Mouse (Mus musculus) lung, embryonic 16.5 days (tissue): ENCODE measurements around the gene Cdc25b. TPM values are rescaled to one million over a fixed set of nuclear protein-coding genes. Genes with fewer than 3 reads are reported as not detected.

ENCODE experiments used
- ATAC-seq: fragments of 200-750 bp; cut with Nextera tagmentation; 2 replicates; pipeline ENCODE4 v1.8.0; 2017; ENCODE audit warnings: low read depth, mild to moderate bottlenecking, moderate library complexity
- H3K27ac ChIP-seq: fragments of 300-500 bp; sonication (generic); 2 replicates; pipeline ENCODE4 v1.5.1; 2014; ENCODE audit warnings: mild to moderate bottlenecking, control low read depth, low read length
- H3K27me3 ChIP-seq: fragments of 300-500 bp; sonication (generic); 2 replicates; pipeline ENCODE4 v1.6.1; 2014; ENCODE audit warnings: low read depth, low read length, mixed read lengths; ENCODE audit not compliant: control insufficient read depth, insufficient read depth
- H3K36me3 ChIP-seq: fragments of 300-500 bp; sonication (generic); 2 replicates; pipeline ENCODE4 v1.6.1; 2014; ENCODE audit warnings: low read length; ENCODE audit not compliant: control insufficient read depth, insufficient read depth
- H3K4me1 ChIP-seq: fragments of 300-500 bp; sonication (generic); replicated peaks from 2 replicates; pipeline ENCODE4 v1.6.1; 2014; ENCODE audit warnings: low read length, mixed read lengths; ENCODE audit not compliant: control insufficient read depth, insufficient read depth
- H3K4me2 ChIP-seq: fragments of 300-500 bp; sonication (generic); 2 replicates; pipeline ENCODE4 v1.6.1; 2014; ENCODE audit warnings: low read depth, low read length, control low read depth
- H3K4me3 ChIP-seq: fragments of 300-500 bp; sonication (generic); 2 replicates; pipeline ENCODE4 v1.5.1; 2014; ENCODE audit warnings: mild to moderate bottlenecking, low read length, control low read depth
- H3K9ac ChIP-seq: fragments of 300-500 bp; sonication (generic); 2 replicates; pipeline ENCODE4 v1.6.1; 2014; ENCODE audit warnings: low read length, control low read depth
- H3K9me3 ChIP-seq: fragments of 300-500 bp; sonication (generic); 2 replicates; pipeline ENCODE4 v1.6.1; 2016; ENCODE audit warnings: low read length; ENCODE audit not compliant: control insufficient read depth
- WGBS: fragments of 180-500 bp; shearing (Covaris S2); extraction: QIAGEN DNeasy Blood & Tissue Kit; methylation state at CpG from one replicate; pipeline ENCODE4 v1.1.7; 2014; 5-methylcytosine and 5-hydroxymethylcytosine counted together
- polyA plus RNA-seq: library from polyadenylated mRNA; unstranded; fragments of >200 nt; fragmentation: Nextera tagmentation; extraction: Ambion mirVana; gene quantifications from 2 replicates; pipeline ENCODE4 v1.2.1, GENCODE M21; 2015

Gene Cdc25b
- polyA plus RNA-seq, 1 experiment from 2014 or later: 61.0 TPM

DNA sequence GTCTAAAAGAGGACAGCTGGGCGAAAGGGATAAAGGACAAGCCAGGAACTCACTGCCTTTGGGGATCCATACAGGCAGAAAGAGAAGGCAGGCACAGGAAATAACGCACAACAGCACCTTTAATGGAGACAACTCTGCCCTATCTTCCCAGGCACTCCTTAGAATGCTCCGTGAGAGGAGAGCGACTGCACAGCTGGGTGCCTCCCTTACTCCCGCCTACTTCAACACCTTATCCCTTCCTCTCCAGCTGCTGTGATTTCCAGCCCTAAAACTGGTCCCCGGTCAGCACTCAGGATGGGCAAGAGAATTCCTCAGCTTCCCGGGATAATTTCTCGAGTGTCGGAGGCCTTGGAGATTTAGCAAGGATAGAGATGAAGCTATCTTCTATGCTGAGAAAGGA, 15.8 kb upstream of the Cdc25b start:
- no peak overlapping the region for H3K27ac ChIP-seq
- 24% methylated on average over 9 of the region's 9 CpGs for WGBS
- peaks cover 26% of the 10 kb centered on the region for H3K27me3 ChIP-seq
- peaks cover 20% of the 10 kb centered on the region for H3K4me1 ChIP-seq
- H3K4me2 ChIP-seq: peak overlapping the region; percentile 49; the same call in 1 of the 2 replicates
- no peak for ATAC-seq
- peaks cover under 1% of the 10 kb centered on the region; the same call in 1 of the 2 replicates for H3K36me3 ChIP-seq
- peak overlapping the region; percentile 54 for H3K9ac ChIP-seq
- H3K4me3 ChIP-seq: peak overlapping the region; percentile 28
- no peaks in the 10 kb centered on the region for H3K9me3 ChIP-seq

DNA sequence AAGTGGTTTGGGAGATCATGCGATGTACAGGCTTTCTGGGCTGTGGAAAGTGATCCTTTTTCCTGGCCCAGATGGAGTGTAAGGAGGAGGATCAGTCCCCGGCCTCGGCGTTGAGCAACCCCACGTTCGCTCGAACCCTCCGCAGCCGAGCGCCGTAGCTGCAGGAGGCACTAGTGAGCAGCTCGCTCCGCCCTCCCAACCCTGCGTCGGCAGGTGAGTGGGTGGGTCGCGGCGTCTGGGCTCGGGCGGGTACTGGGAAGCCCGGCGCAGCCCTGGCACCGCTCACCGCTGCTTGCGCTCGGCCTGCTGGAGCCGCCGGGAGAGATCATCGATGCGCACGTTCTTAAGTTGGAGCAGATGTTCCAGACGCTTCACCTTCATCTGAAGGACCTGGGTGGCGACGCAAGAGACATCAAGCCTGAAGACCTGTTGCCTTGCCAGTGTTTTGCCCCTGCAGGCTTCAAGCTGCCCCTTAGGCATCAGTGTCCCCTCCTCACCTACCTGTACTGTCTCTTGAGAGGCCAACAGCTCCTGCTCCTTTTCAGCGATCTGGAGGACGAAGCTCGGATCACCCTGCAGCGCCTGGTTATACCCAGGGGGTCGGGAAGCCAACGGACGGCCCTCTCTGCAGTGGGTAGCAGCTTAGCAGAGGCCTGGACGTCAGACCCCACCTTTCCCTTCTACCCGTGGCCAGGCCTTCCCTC, 15.2 kb upstream of the Cdc25b start:
- Histone ChIP-seq H3K36me3 (peaks cover 2% of the 10 kb centered on the region; the same call in 1 of the 2 replicates), H3K4me3 (peak overlapping the region; percentile 28), H3K4me2 (peak overlapping the region; percentile 49), H3K27me3 (peaks cover 26% of the 10 kb centered on the region), H3K4me1 (peaks cover 26% of the 10 kb centered on the region), H3K27ac (no peak overlapping the region), H3K9me3 (no peaks in the 10 kb centered on the region), H3K9ac (peak overlapping the region; percentile 54)
- peak; percentile 51 for ATAC-seq
- WGBS: 8% methylated on average over 43 of the region's 43 CpGs

DNA sequence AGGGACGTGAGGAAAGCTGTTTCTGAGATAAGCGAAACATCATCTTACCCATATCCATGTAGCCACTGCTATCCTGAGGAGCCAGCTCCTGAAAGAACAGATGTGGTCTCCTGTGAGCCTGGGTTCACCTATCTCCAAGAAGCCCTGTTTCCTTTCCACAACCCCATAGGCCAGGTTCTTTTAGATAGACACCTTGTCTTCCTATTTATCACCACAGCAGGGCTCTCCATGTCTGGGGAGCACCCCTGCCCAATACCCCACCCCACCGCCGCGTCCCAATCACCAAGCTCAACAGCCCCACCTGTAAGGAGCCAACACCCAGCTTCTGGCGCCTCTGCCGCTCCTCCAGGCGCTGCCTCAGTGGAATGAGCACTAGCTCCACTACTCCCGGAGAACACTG, 14.4 kb upstream of the Cdc25b start:
- Histone ChIP-seq H3K36me3 (peaks cover 4% of the 10 kb centered on the region), H3K9ac (no peak overlapping the region), H3K9me3 (no peaks in the 10 kb centered on the region), H3K27me3 (peaks cover 26% of the 10 kb centered on the region), H3K4me2 (no peak overlapping the region), H3K27ac (no peak overlapping the region), H3K4me1 (peaks cover 31% of the 10 kb centered on the region), H3K4me3 (no peak overlapping the region)
- WGBS: 53% methylated on average over 9 of the region's 9 CpGs
- no peak for ATAC-seq

DNA sequence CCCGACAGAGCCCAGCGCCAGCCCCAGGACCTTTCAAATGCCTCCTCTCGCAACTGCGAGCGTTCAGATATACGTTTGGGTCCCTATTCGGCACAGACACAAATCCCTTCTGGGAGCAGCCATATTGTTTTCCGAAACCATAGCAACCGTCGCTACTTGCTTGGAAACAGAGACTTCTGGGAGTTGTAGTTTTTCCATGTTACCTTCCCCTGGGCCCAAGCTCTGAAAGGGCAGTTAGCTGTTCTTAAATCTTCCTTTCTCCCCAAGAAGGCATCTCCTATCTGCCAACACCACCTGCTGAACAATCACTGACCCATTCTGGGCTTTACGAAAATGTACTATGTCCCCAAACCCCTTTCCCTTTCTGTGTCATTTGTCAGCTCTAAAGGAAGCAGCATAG, 12.0 kb upstream of the Cdc25b start:
- peaks cover 48% of the 10 kb centered on the region for H3K4me1 ChIP-seq
- H3K4me3 ChIP-seq: peak overlapping the region; percentile 49
- peak overlapping the region; percentile 70 for H3K4me2 ChIP-seq
- H3K9me3 ChIP-seq: no peaks in the 10 kb centered on the region
- no peak overlapping the region for H3K27ac ChIP-seq
- H3K36me3 ChIP-seq: peaks cover 4% of the 10 kb centered on the region
- peak overlapping the region; percentile 40; the same call in 1 of the 2 replicates for H3K9ac ChIP-seq
- peaks cover 26% of the 10 kb centered on the region for H3K27me3 ChIP-seq
- WGBS: 5% methylated on average over 11 of the region's 11 CpGs
- ATAC-seq: 0 out of 2 replicates have a peak, but pooled peaks have one; percentile 14

DNA sequence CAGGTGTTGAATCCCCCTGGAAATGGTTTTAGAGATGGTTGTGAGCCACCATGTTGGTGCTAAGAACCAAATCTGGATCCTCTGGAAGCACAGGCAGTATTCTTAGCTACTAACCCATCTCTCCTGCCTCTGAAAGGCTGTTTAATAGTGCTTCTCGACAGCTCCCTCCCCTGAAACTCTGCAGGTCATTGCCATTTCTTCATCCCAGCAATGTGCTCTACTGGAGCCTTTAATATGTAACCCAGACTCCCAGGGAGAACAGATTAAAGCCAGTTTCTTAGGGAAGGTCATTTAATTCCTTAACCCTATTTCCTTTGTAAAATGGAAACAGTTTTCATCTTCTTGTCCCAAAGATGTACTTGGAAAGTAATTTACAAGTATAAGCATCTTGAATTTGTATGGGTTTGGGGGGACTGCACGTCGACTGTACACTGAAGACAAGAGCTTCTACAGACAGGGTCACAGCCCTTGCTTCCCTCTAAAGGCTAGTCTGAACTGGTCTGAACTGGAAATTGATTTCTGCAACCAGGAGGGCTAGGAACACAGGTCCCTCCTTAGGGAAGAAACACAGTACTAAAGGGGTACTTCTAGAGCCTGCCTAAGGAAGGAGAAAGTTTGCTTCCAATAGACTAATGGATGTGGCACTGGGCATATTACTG, 11.3 kb upstream of the Cdc25b start:
- H3K4me2 ChIP-seq: no peak overlapping the region
- H3K4me1 ChIP-seq: peaks cover 48% of the 10 kb centered on the region
- ATAC-seq: no peak

DNA sequence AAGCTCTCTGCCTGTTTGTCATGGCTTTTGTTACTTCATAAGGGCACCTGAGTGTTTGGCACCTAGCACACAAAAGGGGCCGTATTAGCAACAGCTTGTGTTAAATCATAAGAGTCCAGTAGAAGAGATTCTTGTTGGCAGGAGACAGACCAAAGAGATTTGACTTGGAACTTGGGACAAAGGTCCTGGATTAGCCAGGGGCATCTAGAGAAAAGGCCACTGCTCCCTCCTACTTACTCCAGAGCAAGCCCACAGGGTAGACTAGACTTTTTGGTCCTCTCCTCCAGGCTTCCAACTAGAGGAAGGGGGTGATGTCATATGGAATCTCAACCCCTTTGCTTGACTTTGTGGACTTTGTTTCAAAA, 10.8 kb upstream of the Cdc25b start:
- peaks cover 48% of the 10 kb centered on the region for H3K4me1 ChIP-seq
- 69% methylated on average over 1 of the region's 1 CpGs for WGBS
- H3K9me3 ChIP-seq: no peaks in the 10 kb centered on the region
- H3K27me3 ChIP-seq: peaks cover 20% of the 10 kb centered on the region
- ATAC-seq: no peak
- no peak overlapping the region for H3K4me3 ChIP-seq
- H3K9ac ChIP-seq: 0 out of 2 replicates have a peak overlapping the region, but pooled peaks have one; percentile 14
- H3K36me3 ChIP-seq: peaks cover 4% of the 10 kb centered on the region
- H3K27ac ChIP-seq: peak overlapping the region; percentile 84
- H3K4me2 ChIP-seq: peak overlapping the region; percentile 38

More for the DNA sequence above, 11.3 kb upstream of the Cdc25b start:
- WGBS: 70% methylated on average over 3 of the region's 3 CpGs
- Histone ChIP-seq H3K36me3 (peaks cover 4% of the 10 kb centered on the region), H3K27ac (peak overlapping the region; percentile 84), H3K9ac (no peak overlapping the region), H3K27me3 (peaks cover 25% of the 10 kb centered on the region), H3K4me3 (no peak overlapping the region), H3K9me3 (no peaks in the 10 kb centered on the region)

DNA sequence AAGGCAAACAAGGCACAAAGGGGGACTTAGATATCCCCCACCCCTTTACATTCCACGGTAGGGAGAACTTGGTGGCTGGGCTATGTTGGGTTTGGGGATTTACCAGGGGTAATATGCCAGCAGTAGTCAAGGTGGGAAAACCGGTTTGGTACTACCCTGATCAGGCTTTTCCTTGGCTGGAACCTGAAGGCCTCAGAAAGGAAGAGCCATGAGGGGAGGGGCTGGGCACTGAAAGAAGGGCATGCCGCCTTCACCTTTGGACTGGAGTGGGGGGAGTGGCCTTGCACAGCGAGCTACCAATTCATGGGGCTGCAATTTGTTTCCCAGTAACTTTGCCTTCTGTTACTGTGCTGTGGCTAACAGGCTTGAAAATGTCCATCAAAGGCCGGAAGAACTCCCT, 10.3 kb upstream of the Cdc25b start:
- Histone ChIP-seq H3K4me2 (peak overlapping the region; percentile 86), H3K27me3 (peaks cover 15% of the 10 kb centered on the region), H3K9me3 (no peaks in the 10 kb centered on the region), H3K27ac (peak overlapping the region; percentile 84), H3K4me1 (peaks cover 47% of the 10 kb centered on the region), H3K4me3 (no peak overlapping the region), H3K36me3 (peaks cover 4% of the 10 kb centered on the region), H3K9ac (peak overlapping the region; percentile 4; the same call in 1 of the 2 replicates)
- peak; percentile 43 for ATAC-seq
- WGBS: 53% methylated on average over 5 of the region's 5 CpGs

DNA sequence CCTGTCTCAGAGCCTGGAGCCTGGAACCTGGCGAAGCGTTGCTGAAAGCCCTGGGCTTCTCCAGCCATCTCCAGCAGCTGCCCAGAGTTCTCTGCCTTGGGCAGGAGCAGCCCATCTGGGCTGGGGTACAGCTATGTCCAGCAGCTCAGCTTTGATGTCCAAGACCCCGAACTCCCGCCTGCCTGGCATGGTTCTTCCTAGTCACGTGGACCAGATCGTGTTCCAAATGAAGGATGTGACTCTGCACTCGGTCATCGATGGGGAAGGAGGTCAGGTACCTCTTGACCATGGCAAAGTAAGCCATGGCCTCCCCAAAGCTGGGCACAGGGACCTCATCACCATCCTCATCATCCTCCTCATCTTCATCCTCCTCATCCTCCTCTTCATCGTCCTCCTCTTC, 8.8 kb upstream of the Cdc25b start:
- no peak overlapping the region for H3K27ac ChIP-seq

DNA sequence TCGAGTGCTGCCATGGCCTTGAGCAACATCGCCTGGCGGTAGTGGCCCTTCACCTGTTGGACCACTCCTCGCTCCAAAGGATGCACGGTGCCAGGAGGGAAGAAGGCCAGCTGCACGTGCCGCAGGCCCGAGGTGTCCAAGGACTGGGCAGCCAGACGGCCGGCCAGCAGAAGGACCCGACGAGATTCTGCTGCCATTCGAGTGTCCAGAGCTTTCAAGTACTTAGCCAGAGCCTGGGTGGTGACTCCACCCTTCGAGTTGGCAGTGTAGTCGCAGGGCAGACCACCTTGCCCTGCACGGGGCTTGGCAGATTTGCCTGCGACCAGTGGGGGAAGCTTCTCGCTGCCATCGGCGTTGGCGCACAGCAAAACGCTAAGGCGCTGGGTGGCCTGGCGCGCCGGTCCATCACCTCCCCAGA, 7.9 kb upstream of the Cdc25b start:
- peak overlapping the region; percentile 91; the same call in 1 of the 2 replicates for H3K27ac ChIP-seq
- H3K4me3 ChIP-seq: peak overlapping the region; percentile 90
- WGBS: 19% methylated on average over 26 of the region's 26 CpGs
- H3K36me3 ChIP-seq: peaks cover 4% of the 10 kb centered on the region
- peak overlapping the region; percentile 94 for H3K9ac ChIP-seq
- H3K4me2 ChIP-seq: peak overlapping the region; percentile 86
- H3K27me3 ChIP-seq: no peaks in the 10 kb centered on the region
- ATAC-seq: 0 out of 2 replicates have a peak, but pooled peaks have one; percentile 0
- peaks cover 44% of the 10 kb centered on the region for H3K4me1 ChIP-seq
- H3K9me3 ChIP-seq: no peaks in the 10 kb centered on the region

More for the DNA sequence above, 8.8 kb upstream of the Cdc25b start:
- Histone ChIP-seq H3K4me3 (peak overlapping the region; percentile 90), H3K27me3 (peaks cover under 1% of the 10 kb centered on the region), H3K4me1 (peaks cover 44% of the 10 kb centered on the region), H3K9ac (peak overlapping the region; percentile 94), H3K9me3 (no peaks in the 10 kb centered on the region), H3K4me2 (peak overlapping the region; percentile 86), H3K36me3 (peaks cover 4% of the 10 kb centered on the region)
- no peak for ATAC-seq
- 74% methylated on average over 9 of the region's 9 CpGs for WGBS
